Mouse (Mus musculus) left cerebral cortex, postnatal 10 days (tissue): ENCODE results near the gene Thbd. TPM values are rescaled to one million over a fixed set of nuclear protein-coding genes. Genes with fewer than 3 reads are reported as not detected.
A peak's percentile ranks its signal among the peaks of the same experiment; 100 is the strongest.

ENCODE experiments used
- DNase-seq, 2 experiments: peaks; one replicate each; pipeline ENCODE4 v3.0.0; 2021 to 2022; ENCODE audit warnings: low spot score in 2 of 2, mixed read lengths in 1 of 2; ENCODE audit errors: extremely low spot score in 1 of 2
- intact Hi-C: fragments of 180-260 bp; cut with DNase I; formaldehyde crosslinking; loops from one replicate; pipeline ENCODE4 v1.15.1; 2025
- total RNA-seq, 2 experiments: library from RNA; stranded (reverse); gene quantifications; 2 replicates each; pipeline ENCODE4 v1.2.3; 2021

Thbd gene
- total RNA-seq, 2 experiments from 2014 or later: 9.3 TPM

- intact Hi-C loops: loop anchor here (5.0 kb wide), 2 partner anchors 74 to 274 kb away; no protein-coding TSS in a partner anchor
These were observed 11.8 kb downstream of the Thbd start for GRCm38 (mm10) chr2:148396209-148396608.

DNA sequence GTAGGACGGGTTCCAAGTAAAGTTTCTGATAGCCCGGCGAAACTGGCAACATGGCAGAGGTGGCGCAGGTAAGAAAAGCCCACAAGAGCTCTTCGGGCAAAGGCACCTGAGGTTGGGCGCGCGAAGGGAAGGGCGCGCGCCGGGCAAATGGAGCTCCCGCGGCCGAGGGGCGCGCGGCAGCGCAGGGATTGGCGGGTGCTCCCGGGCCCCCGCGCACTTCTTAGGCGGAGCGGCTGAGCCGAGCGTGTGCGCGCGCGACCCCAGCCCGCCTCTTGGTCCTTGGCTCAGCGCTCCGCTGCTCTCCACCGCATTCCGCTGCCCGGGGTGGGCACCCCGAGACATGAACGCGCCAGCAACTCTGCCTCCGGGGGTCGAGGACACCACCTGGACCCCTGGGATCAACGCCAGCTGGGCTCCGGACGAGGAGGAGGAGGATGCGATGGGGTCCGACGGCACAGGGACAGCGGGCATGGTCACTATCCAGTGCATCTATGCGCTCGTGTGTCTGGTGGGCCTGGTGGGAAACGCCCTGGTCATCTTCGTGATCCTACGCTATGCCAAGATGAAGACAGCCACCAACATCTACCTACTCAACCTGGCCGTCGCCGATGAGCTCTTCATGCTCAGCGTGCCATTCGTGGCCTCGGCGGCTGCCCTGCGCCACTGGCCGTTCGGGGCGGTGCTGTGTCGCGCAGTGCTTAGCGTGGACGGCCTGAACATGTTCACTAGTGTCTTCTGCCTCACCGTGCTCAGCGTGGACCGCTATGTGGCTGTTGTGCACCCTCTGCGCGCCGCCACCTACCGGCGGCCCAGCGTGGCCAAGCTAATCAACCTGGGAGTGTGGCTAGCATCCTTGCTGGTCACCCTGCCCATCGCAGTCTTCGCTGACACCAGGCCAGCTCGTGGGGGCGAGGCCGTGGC, 12.6 kb downstream of the Thbd start, which contains the start of gene Sstr4:
Gene Sstr4, plus strand, starts transcription at position 214 of the 921 bp plus-strand sequence.
- peak in 1 of 2 experiments; percentile 74 for DNase-seq
- intact Hi-C loops: loop anchor here (5.0 kb wide), 2 partner anchors 73 to 273 kb away; no protein-coding TSS in a partner anchor

More at GRCm38 (mm10) chr2:148396209-148396608, 11.8 kb downstream of the Thbd start:
- peak in 1 of 2 experiments; percentile 25 for DNase-seq

- intact Hi-C loops: no loop called here
- DNase-seq: no peak
These were observed 14.1 kb downstream of the Thbd start for GRCm38 (mm10) chr2:148393846-148394245.

DNA sequence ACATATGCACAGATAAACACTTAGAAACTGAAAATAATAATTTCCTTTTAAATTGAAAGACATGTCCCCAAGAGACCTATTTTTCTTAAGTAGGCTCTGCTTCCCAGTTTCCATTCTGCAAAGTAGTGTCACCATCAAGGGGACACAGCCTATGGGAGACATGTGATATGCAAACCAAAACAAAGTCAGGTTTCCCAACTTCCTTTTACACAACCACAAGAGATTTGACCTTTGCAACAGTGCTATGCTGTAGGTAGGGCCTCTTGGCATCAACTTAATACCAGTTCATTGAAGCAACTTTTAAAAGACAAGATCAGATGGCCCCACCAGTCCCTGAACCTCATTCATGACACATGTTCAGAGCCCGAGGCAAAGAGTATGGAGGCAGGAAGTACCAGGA, 14.8 kb downstream of the Thbd start:
- intact Hi-C loops: no loop called here
- DNase-seq: no peak

GRCm38 (mm10) chr2:148387652-148388581, 20.1 kb downstream of the Thbd start:
- intact Hi-C loops: no loop called here
- DNase-seq: no peak

DNA sequence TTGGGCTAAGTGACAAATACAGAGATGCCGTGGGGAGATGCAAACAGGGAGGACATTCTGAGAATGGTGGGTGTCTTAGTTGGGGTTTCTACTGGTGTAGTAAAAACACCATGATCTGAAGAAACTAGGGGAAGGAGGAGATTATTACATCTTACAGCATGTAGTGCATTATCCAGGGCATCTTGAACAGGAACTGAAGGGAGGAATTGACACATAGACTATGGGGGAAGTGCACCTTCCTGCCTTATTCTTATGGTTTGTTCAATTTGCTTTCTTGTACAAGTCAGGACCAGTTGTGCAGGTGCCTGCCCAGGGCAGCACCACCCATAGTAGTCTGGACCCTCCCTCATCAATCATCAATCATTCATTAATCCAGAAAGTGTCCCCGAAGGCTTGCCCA, 21.1 kb downstream of the Thbd start:
- intact Hi-C loops: no loop called here
- DNase-seq: no peak

DNA sequence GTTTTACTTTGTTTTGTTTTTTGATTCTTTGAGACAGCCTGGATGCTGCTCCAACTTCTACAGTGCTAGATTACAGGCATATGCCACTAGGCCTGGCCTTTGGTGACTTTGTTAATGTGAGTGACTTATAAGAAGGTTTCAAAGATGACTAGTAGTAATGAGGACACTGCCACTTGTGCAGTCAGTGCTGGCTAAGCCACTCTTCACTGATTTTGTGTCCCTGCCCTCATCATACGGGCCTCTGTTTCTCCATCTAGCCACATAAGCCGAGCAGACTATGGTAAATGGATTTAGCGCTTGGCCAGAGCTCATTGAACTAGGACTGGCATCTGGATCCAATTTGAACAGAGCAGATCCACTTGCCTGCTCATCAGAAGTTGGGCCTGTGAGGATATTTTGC, 21.5 kb downstream of the Thbd start:
- DNase-seq: no peak
- intact Hi-C loops: no loop called here

- DNase-seq: no peak
- intact Hi-C loops: no loop called here
These were observed 26.9 kb downstream of the Thbd start for GRCm38 (mm10) chr2:148381076-148381475.

DNA sequence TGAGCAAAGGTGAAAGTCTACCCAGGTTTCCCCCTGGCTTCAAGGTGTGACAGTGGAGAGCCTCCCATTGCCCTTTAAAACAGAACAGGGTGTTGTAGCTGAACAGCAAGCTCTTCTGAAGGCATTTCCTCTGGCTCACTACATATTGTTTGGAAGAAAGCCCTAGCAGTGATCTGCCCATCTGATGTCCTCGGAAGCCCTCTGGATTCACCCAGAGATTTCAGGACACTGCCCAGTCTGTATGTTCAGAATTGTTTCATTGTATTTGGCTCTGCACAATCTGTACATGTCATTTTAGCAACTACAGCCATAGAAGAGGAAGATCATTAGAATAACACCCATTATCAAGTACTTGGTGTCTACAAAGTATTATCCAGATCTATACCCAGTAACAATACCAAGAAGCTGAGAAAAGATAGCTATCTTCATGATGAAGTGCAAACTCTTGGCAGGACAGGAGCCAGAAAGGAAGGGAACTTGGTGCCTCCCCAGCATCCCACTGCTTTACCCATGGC, 28.0 kb downstream of the Thbd start:
- intact Hi-C loops: no loop called here
- no peak for DNase-seq

DNA sequence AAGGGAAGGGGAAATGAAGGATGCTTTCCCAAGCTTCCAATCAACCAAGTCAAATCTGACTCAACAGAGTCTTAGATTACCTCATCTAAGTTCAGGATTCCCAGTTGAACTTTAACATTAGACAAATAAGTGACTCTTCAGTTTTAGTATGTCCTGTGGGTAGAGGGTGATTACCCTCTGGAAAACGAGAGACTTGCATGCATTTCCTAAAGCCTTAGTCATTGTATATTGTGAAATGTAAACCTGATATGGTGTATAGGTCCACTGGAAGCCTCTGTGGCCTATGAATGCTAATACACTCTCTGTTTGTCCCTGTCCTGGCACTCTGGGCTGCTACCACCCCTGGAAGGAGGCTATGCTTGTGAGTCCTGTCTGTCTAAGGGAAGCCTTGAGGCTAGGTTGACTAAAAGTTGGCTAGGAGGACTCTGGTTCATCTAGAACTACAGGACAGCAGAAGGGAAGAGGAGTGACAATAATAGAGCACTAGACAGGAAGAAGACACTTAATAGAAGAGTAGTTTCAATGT, 29.1 kb downstream of the Thbd start:
- DNase-seq: no peak
- intact Hi-C loops: no loop called here

DNA sequence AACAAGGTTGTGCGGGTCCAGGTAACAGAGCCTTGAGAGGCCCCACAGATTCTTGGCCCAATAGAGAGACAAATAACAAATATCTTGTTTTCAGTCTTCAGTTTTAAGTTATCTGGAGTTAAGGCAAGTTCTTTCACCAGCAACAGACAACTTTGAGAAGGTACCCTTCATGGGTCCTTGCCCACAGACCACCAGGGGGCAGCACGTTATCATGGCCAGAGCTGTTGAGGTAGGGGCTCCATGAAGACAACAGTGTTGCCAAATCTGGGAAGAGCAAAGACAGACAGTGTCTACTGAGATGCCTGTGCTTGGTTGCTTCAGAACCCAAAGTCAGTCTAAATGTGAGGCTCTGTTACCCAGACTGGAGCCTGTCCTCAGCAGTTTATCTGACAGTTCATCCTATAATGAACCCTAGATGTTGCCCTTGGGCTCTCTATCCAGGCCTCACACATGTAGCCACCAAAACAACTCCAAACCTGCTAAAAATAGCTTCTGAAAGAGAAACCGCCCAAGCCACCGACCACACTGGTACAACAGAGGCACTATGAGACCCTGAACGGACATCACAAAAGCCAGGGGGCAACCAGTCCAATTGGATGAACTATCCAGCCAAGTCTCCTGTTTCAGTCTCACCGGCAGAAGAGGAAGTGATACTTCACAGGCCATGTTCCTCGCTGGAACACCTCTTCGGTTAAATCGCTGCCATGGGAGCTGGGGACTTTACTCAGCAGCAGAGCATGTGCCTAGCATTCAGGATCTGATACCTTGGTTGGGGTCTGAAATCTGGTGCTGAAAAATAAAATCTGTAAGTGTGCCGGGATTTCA, 32.5 kb downstream of the Thbd start:
- intact Hi-C loops: no loop called here
- DNase-seq: peak in 1 of 2 experiments; percentile 46

DNA sequence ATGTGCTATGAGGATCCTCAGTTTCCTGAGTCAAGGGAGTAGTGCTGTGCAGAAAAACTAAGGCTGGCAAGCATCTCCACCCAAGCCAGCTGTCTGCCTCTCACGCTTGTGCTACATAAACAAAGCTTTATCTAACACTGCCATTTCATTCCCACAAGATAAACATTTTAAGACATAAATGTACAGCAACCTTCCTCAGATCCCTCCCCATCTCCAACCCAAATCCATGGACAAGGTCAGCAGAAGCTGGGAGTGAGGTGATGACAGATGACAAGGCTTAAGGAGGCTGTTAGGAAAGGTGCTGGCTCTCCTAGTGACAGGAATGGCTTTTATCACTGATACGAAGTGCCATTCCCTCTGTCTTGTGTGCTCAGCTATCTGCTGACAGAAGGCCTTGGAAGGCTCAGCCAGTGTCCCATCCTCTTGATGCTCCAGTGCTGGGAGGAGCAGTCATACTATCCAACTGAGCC, 34.4 kb downstream of the Thbd start:
- intact Hi-C loops: no loop called here
- no peak for DNase-seq

GRCm38 (mm10) chr2:148371743-148372630, 36.0 kb downstream of the Thbd start:
- intact Hi-C loops: no loop called here
- DNase-seq: no peak

DNA sequence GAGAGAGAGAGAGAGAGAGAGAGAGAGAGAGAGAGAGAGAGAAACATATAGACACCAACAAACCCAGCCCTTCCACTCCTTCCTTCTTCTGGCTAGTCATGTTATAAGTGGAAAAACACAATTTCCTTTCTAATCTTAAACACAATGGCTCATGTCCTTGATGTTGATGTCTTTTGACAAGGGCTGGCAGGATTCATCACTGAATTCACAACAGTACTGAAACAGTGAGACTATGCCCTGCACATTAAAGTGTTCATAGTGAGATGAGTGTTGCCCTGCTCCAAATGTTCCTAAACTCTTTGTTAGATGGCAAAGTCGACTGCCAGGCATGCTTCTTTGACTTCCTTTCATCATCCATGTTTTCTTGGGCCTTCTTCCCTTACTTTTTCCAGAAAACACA, 42.8 kb downstream of the Thbd start:
- intact Hi-C loops: no loop called here
- DNase-seq: no peak

GRCm38 (mm10) chr2:148364536-148364935, 43.5 kb downstream of the Thbd start:
- intact Hi-C loops: no loop called here
- peak in 1 of 2 experiments; percentile 46 for DNase-seq

DNA sequence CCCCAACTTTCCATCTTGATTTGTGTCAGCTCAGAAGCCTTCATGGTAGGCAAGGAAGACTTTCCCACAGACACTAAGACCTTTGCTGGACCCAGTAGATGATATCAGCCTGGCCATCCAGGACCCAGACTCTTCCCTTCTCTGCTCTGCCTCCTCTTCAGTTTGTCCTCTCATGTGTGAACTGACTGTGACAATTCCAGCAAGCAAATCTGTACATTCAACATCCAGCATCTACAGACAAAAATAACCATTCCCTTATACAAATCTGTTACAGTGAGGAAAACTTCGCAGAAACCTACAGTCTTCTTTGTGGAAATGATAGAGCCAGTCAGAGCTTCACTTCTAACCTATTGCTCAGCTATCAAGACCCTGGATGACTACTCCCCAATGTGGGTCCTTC, 50.8 kb downstream of the Thbd start:
- intact Hi-C loops: no loop called here
- no peak for DNase-seq
